Mouse (Mus musculus): ENCODE measurements around the gene Aldoc.
"Not testable (repeated sequence)": the region's sequence is repeated elsewhere in the genome, so short reads cannot be mapped to it uniquely, and the experiment has no call there.

Aldoc gene

DNA sequence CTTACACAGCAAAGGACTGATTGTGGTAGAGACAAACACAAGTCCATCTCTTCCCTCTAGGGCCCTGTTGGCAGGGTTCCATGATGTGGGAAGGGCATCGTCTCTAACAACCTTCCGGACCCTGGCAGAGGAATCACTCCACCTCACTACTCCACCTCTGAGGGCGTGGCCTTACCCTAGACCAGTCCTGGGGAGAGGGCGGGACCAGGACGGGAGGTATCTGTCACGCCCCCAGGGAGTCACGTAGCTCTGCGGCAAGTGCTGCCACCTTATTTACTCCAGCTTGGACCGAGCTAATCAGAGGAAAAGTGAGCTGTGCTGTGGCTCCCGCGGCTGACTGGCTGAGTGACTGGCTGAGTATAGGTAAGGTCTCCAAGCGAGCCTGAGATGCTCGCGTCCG, at the start of gene Aldoc:
Gene Aldoc, plus strand, starts transcription at position 109 of the 400 bp plus-strand sequence.
- DNase-seq (ENCODE audit: low spot score) = no peak

DNA sequence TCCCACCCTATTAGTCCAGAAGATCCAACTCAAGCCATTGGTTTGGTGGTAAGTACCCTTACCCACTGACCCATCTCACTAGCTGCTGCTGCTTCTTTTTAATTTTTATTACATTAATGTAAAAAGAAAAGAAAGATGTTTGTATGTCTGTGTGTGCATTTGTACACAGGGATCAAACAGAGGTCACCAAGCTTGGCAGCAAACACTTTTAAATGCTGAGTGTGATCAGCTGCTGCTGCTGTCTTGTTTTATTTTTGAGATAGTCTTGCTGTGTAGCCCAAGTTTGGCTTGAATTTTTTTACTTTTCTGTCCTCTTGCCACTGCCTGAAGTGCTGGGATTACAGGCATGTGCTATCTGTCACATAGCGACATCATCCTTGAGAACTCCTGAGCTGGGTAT, 47.2 kb upstream of the Aldoc start:
- DNase-seq (ENCODE audit: low spot score) = no peak

DNA sequence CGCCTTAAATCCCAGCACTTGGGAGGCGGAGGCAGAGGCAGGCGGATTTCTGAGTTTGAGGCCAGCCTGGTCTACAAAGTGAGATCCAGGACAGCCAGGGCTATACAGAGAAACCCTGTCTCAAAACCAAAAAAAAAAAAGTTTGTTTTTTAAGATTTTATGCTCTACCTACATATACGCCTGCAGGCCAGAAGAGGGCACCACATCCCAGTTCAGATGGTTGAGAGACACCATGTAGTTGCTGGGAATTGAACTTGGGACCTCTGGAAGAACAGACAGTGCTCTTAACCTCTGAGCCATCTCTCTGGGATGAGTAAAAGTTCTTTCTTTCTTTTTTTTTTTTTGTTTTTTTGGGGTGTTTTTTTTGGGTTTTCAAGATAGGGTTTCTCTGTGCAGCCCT, 46.6 kb upstream of the Aldoc start:
- not testable (repeated sequence) for DNase-seq (ENCODE audit: low spot score)

- no peak for DNase-seq (ENCODE audit: low spot score)
Measured at GRCm38 (mm10) chr11:78278853-78279252, 43.9 kb upstream of the Aldoc start.

DNA sequence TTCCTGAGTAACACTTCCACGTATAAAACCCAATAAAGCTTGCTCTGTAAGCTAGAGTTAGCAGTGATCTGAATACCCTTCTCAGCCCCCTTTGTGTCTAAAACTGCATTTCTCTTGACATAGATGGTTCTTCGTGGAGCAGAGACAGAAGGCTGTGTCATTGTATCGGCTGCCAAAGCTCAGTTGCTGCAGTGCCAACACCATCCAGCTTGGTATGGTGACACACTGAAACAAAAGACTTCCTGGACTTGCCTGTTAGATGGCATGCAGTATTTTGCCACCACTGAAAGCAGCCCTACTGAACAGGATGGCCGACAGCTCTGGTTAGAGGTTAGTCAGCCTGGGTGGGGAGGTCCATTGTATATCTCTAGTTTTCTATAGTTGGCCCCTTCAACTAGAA, 43.2 kb upstream of the Aldoc start:
- no peak for DNase-seq (ENCODE audit: low spot score)

DNA sequence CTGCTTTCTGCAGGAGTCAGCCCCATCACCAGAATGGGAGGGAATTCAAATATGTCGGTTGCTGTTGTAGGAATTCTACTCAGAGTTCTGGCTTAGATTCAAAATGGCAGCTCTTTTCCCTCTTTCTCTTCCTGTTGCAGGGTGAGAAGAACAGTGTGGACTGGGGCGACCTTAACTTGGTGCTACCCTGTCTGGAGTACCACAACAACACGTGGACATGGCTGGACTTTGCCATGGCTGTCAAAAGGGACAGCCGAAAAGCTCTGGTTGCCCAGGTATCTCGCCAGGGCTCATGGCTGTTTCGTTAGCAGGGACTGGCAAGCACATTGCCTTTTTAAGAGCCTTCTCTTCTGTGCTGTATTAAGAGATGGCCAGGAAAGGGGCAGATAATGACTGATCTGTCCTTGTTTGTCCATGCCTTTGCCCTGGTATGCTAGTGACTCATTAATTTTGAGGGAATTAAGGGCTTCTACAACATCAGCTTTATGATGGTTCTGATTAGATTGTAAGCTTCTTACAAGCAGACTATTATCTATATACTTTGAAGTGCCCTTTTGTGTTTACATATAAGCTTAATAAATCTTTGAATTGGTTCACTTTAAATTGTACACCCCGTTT, 33.5 kb upstream of the Aldoc start:
- no peak for DNase-seq (ENCODE audit: low spot score)

DNA sequence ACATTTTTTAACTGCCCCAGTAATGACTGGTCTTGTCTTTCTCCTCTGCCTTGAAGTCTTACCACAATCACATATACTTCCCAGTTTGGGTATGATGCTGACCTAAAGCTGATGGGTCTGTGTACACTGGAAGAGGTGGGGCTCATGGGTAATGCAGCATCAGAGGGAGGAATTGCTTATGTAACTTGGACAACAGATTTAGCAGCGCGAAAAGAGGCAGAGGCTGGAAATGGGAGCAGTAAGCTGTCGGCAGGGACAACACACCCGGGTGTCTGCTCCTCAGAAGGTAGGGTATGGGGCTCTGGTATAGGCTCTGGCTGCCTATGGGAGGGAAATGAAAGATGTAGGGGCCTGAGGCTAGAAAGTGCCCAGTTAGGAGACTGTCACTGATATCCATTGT, 32.1 kb upstream of the Aldoc start, which contains the start of gene BC030499:
Gene BC030499, plus strand, starts transcription at position 188 of the 400 bp plus-strand sequence.
- no peak for DNase-seq (ENCODE audit: low spot score)

- no peak for DNase-seq (ENCODE audit: low spot score)
Measured at GRCm38 (mm10) chr11:78294585-78294984, 28.2 kb upstream of the Aldoc start.

DNA sequence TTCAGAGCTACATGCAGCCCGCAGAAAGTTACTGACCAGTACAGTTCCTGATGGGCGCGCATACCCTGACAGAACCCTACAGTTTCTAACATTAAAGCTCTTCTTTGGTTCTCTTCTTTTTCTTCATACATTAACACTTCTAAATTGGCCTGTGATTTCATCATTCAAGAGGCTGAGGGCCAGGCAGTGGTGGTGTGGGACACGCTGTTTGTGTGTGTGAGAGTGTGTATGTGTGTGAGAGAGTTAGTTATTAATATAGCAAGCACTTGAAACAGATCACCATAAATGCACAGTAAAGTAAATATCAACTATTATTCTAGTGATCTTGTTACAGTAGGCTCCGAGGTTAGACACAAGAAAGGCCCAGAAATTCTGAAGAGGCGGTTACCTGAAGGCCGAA, 21.9 kb upstream of the Aldoc start:
- DNase-seq (ENCODE audit: low spot score) = no peak

- peak; percentile 45 for DNase-seq (ENCODE audit: low spot score)
Measured at GRCm38 (mm10) chr11:78301357-78302084, 21.2 kb upstream of the Aldoc start, which contains the start of gene Spag5. Gene Spag5 (plus strand): TSS chr11:78301529.

- DNase-seq (ENCODE audit: low spot score) = no peak
Measured at GRCm38 (mm10) chr11:78305272-78305671, 17.5 kb upstream of the Aldoc start.

GRCm38 (mm10) chr11:78310861-78311511, 11.8 kb upstream of the Aldoc start:
- no peak for DNase-seq (ENCODE audit: low spot score)

- no peak for DNase-seq (ENCODE audit: low spot score)
Measured at GRCm38 (mm10) chr11:78313662-78314061, 9.1 kb upstream of the Aldoc start.

DNA sequence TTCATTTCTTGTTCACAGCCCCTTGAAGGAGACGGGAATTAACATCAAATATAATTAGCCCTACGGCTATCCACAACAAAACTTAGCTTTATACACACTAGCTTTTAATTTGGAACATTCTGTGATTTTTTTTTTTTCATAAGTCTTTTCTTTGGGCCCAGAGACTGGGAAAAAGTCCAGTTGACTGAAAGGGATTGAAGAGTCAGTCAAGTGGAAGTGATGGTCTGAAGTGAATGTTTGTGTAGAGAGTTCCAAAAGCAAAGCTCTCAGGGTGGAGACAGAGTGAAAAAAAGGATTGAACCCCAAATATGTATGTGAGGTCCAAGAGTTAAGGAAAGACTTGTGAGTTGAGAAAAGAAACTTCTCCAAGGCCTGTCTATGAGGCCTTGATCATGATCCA, 4.4 kb upstream of the Aldoc start:
- no peak for DNase-seq (ENCODE audit: low spot score)

DNA sequence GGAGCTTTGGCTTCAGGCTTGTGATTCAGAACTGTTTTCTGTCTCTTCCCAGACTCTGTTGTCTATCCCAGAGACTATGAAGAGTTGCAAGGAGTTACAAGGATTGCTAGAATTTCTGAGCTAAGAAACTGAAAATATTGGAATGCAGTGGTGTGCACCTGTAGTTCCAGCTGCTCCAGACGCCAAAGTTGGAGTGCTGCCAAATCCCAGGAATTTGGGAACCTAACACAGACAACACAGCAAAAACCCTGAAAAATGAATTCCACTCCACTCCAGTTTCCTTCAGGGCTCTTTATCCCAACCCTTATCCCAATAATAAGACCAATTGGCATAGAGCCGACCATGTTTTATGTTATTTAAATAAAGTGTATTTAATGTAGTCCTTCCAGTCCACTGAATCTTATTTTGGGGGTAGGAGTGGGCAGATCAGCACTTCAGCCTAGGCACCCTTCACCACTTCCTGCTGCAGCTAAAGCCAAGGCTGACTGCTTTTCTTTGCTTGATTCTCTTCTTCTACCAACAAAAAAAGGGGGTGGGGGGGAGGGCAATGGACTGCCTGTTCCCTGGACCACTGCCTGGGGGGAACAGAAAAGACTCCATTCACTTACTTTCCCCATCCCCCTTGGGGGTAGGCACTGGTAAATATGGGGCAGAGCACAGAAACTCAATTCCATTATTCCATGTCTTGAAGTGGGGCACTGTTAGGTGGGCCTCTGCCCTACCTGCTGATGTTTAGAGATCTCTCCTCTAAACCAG, 514 bp upstream of the Aldoc start:
- no peak for DNase-seq (ENCODE audit: low spot score)

GRCm38 (mm10) chr11:78324000-78324785, 1.4 kb downstream of the Aldoc start:
- DNase-seq (ENCODE audit: low spot score) = no peak

GRCm38 (mm10) chr11:78324965-78325364, 2.2 kb downstream of the Aldoc start:
- DNase-seq (ENCODE audit: low spot score) = no peak

- no peak for DNase-seq (ENCODE audit: low spot score)
Measured at GRCm38 (mm10) chr11:78327215-78327614, 4.4 kb downstream of the Aldoc start.

GRCm38 (mm10) chr11:78327634-78328511, 5.1 kb downstream of the Aldoc start, which contains the start of gene Pigs:
Gene Pigs (plus strand): TSS chr11:78328415.
- DNase-seq (ENCODE audit: low spot score) = peak; percentile 81

GRCm38 (mm10) chr11:78328512-78329056, 5.8 kb downstream of the Aldoc start:
- DNase-seq (ENCODE audit: low spot score) = no peak
